Mouse (Mus musculus) lung, embryonic 14.5 days (tissue): ENCODE data around the gene Borcs8. TPM values are rescaled to one million over a fixed set of nuclear protein-coding genes. Genes with fewer than 3 reads are reported as not detected.
A peak's percentile ranks its signal among the peaks of the same experiment; 100 is the strongest.

Experiments used
- ATAC-seq: fragments of 200-750 bp; cut with Nextera tagmentation; 2 replicates; pipeline ENCODE4 v1.8.0; 2017; ENCODE audit warnings: mild to moderate bottlenecking, moderate TSS enrichment, moderate library complexity; ENCODE audit not compliant: insufficient read depth
- DNase-seq: peaks from one replicate; pipeline ENCODE4 v3.0.0-alpha.2; 2015
- H3K27ac ChIP-seq: fragments of 300-500 bp; sonication (generic); 2 replicates; pipeline ENCODE4 v1.5.1; 2014; ENCODE audit warnings: low read depth, mild to moderate bottlenecking, moderate library complexity
- H3K27me3 ChIP-seq: fragments of 300-500 bp; sonication (generic); 2 replicates; pipeline ENCODE4 v1.6.1; 2014; ENCODE audit warnings: low read length, control low read depth; ENCODE audit not compliant: insufficient read depth
- H3K36me3 ChIP-seq: fragments of 300-500 bp; sonication (generic); 2 replicates; pipeline ENCODE4 v1.6.1; 2014; ENCODE audit warnings: control low read depth; ENCODE audit not compliant: insufficient read depth
- H3K4me1 ChIP-seq: fragments of 300-500 bp; sonication (generic); 2 replicates; pipeline ENCODE4 v1.6.1; 2014; ENCODE audit warnings: antibody characterized with exemption, control low read depth; ENCODE audit not compliant: insufficient read depth
- H3K4me2 ChIP-seq: fragments of 300-500 bp; sonication (generic); 2 replicates; pipeline ENCODE4 v1.6.1; 2014; ENCODE audit warnings: mild to moderate bottlenecking
- H3K4me3 ChIP-seq: fragments of 300-500 bp; sonication (generic); 2 replicates; pipeline ENCODE4 v1.5.1; 2014; ENCODE audit warnings: low read depth, low read length
- H3K9ac ChIP-seq: fragments of 300-500 bp; sonication (generic); 2 replicates; pipeline ENCODE4 v1.6.1; 2014
- H3K9me3 ChIP-seq: fragments of 300-500 bp; sonication (generic); 2 replicates; pipeline ENCODE4 v1.6.1; 2016; ENCODE audit warnings: low read depth, low read length, control low read depth
- CTCF ChIP-seq: IDR thresholded peaks from 2 replicates; pipeline ENCODE4 v1.5.1; 2016; ENCODE audit warnings: antibody characterized with exemption, low read depth
- WGBS: fragments of 180-500 bp; shearing (Covaris S2); extraction: QIAGEN DNeasy Blood & Tissue Kit; methylation state at CpG from one replicate; pipeline ENCODE4 v1.1.7; 2014; 5-methylcytosine and 5-hydroxymethylcytosine counted together
- polyA plus RNA-seq: library from polyadenylated mRNA; unstranded; fragments of >200 nt; fragmentation: Nextera tagmentation; extraction: Ambion mirVana; gene quantifications from 2 replicates; pipeline ENCODE4 v1.2.1, GENCODE M21; 2014

The Borcs8 gene
- polyA plus RNA-seq, 1 experiment from 2014 or later = 45.7 TPM

DNA sequence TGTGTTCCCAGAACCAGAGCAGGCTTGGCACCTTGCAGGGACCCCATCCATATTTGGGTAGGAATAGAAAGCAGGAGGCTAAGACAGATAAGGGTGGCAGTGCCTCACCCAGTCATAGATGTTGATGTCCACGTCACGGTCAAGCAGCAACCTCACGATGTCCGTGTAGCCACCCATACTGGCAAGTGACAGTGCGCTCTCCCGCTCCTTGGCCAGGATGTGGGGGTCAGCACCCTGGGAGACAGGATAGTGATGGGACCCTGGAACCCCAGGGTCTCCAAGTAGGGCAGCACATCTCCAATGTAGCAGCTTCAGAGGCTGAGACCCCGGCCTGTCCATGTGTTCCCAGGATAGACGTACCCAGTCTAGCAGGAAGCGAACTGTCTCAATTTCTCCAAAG, 4.4 kb upstream of the Borcs8 start:
- H3K4me3 ChIP-seq = no peak overlapping the region
- H3K9ac ChIP-seq = no peak overlapping the region
- WGBS = 91% methylated on average over 9 of the region's 9 CpGs
- ATAC-seq (no peak), DNase-seq (no peak)
- peaks cover 46% of the 10 kb centered on the region for H3K36me3 ChIP-seq
- no peaks in the 10 kb centered on the region for H3K4me1 ChIP-seq
- no peaks in the 10 kb centered on the region for H3K9me3 ChIP-seq
- no peak overlapping the region for H3K27ac ChIP-seq
- H3K4me2 ChIP-seq = no peak overlapping the region
- TF ChIP-seq CTCF = no peak
- H3K27me3 ChIP-seq = no peaks in the 10 kb centered on the region

DNA sequence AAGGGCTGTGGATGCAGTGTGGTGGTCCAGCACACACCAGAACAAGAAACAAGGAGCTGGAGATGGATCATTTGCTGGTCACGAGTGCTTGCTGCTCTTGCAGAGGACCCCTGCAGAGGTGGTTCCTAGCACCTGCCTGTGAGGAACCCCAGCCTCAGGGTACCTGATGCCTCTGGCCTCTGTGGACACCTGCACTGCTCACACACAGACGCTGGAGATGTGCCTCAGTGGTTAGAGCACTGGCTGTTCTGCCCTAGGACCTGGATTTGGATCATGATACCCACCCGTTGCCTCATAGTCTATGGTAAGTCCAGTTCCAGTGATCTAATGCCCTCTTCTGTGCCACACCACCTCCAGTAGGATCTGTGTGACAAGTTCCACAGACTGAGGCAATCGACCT, 2.7 kb upstream of the Borcs8 start:
- Histone ChIP-seq H3K9ac (no peak overlapping the region), H3K4me3 (no peak overlapping the region), H3K27me3 (no peaks in the 10 kb centered on the region), H3K4me1 (peaks cover 6% of the 10 kb centered on the region), H3K9me3 (no peaks in the 10 kb centered on the region), H3K36me3 (peaks cover 46% of the 10 kb centered on the region), H3K27ac (no peak overlapping the region), H3K4me2 (no peak overlapping the region)
- no peak for TF ChIP-seq CTCF
- DNase-seq (no peak), ATAC-seq (no peak)
- 88% methylated on average over 4 of the region's 4 CpGs for WGBS

GRCm38 (mm10) chr8:70137890-70138289, 1.4 kb upstream of the Borcs8 start:
- peaks cover 6% of the 10 kb centered on the region for H3K4me1 ChIP-seq
- WGBS = 78% methylated on average over 4 of the region's 4 CpGs
- DNase-seq (no peak), ATAC-seq (no peak)
- peak overlapping the region; percentile 61 for H3K9ac ChIP-seq
- peak overlapping the region; percentile 77 for H3K4me3 ChIP-seq
- H3K36me3 ChIP-seq = peaks cover 41% of the 10 kb centered on the region
- H3K9me3 ChIP-seq = no peaks in the 10 kb centered on the region
- H3K4me2 ChIP-seq = peak overlapping the region; percentile 84
- TF ChIP-seq CTCF = no peak
- no peaks in the 10 kb centered on the region for H3K27me3 ChIP-seq
- no peak overlapping the region for H3K27ac ChIP-seq

- ATAC-seq (no peak), DNase-seq (peak; percentile 20)
- TF ChIP-seq CTCF = no peak
- H3K4me3 ChIP-seq = peak overlapping the region; percentile 77
- H3K4me2 ChIP-seq = peak overlapping the region; percentile 84
- 5% methylated on average over 9 of the region's 9 CpGs for WGBS
- no peaks in the 10 kb centered on the region for H3K9me3 ChIP-seq
- H3K36me3 ChIP-seq = peaks cover 32% of the 10 kb centered on the region
- H3K27ac ChIP-seq = peak overlapping the region; percentile 59; the same call in 1 of the 2 replicates
- peak overlapping the region; percentile 71 for H3K9ac ChIP-seq
- no peaks in the 10 kb centered on the region for H3K27me3 ChIP-seq
- peaks cover 6% of the 10 kb centered on the region for H3K4me1 ChIP-seq
Observed at GRCm38 (mm10) chr8:70139981-70140380, 682 bp downstream of the Borcs8 start.

GRCm38 (mm10) chr8:70147678-70148607, 8.6 kb downstream of the Borcs8 start:
- Histone ChIP-seq H3K9ac (no peak overlapping the region), H3K36me3 (peaks cover 34% of the 10 kb centered on the region), H3K27ac (no peak overlapping the region), H3K4me1 (no peaks in the 10 kb centered on the region), H3K4me3 (no peak overlapping the region), H3K27me3 (0 out of 2 replicates have a peak, but pooled peaks cover 3% of the 10 kb centered on the region), H3K4me2 (no peak overlapping the region), H3K9me3 (no peaks in the 10 kb centered on the region)
- DNase-seq (no peak), ATAC-seq (no peak)
- 76% methylated on average over 7 of the region's 7 CpGs for WGBS
- TF ChIP-seq CTCF = no peak

DNA sequence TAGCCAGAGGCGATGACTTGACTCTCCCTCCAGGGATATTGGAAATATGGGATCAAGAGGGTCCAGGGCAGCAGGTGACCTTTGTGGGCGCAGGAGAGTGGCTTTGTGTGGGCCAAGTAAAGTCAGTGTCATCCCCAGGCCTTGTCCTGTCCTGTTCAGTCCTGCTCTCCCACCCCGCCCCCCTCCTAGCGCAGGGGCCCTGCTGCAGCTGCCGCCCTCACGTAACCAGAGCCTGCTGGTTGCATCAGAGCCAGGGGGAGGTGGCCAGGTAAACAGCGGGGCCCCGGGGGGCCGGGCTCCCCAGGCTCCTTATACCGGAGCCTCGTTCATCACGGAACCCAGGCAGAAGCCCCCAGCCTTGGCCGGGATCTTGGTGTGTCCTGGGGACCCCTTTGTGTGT, 10.9 kb downstream of the Borcs8 start:
- H3K4me2 ChIP-seq = no peak overlapping the region
- H3K9ac ChIP-seq = no peak overlapping the region
- no peak for TF ChIP-seq CTCF
- DNase-seq (no peak), ATAC-seq (no peak)
- no peak overlapping the region for H3K4me3 ChIP-seq
- H3K9me3 ChIP-seq = no peaks in the 10 kb centered on the region
- H3K27ac ChIP-seq = no peak overlapping the region
- 0 out of 2 replicates have a peak, but pooled peaks cover 3% of the 10 kb centered on the region for H3K27me3 ChIP-seq
- no peaks in the 10 kb centered on the region for H3K4me1 ChIP-seq
- peaks cover 20% of the 10 kb centered on the region; the same call in 1 of the 2 replicates for H3K36me3 ChIP-seq
- 15% methylated on average over 13 of the region's 13 CpGs for WGBS

GRCm38 (mm10) chr8:70152537-70153257, 13.4 kb downstream of the Borcs8 start:
- Histone ChIP-seq H3K9ac (no peak overlapping the region; the same call in 1 of the 2 replicates), H3K27me3 (0 out of 2 replicates have a peak, but pooled peaks cover 3% of the 10 kb centered on the region), H3K27ac (no peak overlapping the region), H3K4me3 (no peak overlapping the region), H3K9me3 (no peaks in the 10 kb centered on the region), H3K4me1 (no peaks in the 10 kb centered on the region), H3K4me2 (peak overlapping the region; percentile 43), H3K36me3 (no peaks in the 10 kb centered on the region)
- TF ChIP-seq CTCF = no peak
- 12% methylated on average over 22 of the region's 22 CpGs for WGBS
- peak; percentile 98 for ATAC-seq
- DNase-seq = peak; percentile 91
